Mouse (Mus musculus): Measurements from ENCODE around the gene Slc34a3. TPM values are rescaled to one million over a fixed set of nuclear protein-coding genes. Genes with fewer than 3 reads are reported as not detected.

The Slc34a3 gene
- polyA plus RNA-seq, 1 experiment from 2014 or later = not detected

DNA sequence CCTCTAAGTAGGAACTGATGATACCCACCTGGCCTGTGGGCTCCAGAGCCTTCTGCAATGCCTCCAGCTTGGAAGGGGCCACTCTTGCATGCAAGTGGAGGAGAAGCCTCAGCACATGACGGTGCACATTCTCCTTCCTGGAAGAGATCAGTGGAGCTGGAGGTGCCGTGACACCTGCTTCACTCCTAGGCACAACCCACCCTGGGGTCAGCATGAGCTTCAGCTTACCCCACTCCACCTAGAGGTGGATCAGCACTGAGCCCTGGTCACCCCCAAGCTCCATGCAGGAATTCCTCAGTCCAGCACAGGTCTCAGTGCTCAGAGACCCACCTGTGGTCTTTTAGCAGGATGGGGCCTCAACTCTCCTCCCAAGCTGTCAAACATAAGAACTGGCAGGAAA is 33.5 kb downstream of the Slc34a3 start:
- no peaks in the 10 kb centered on the region for H3K9me3 ChIP-seq
- H3K9ac ChIP-seq (replicated peaks) = no peak overlapping the region
- WGBS = 83% methylated on average over 2 of the region's 2 CpGs
- H3K4me3 ChIP-seq = no peak overlapping the region
- H3K4me2 ChIP-seq (replicated peaks) = no peak overlapping the region
- no peak overlapping the region for H3K27ac ChIP-seq (replicated peaks)
- ATAC-seq (replicated peaks) = no peak
- H3K4me1 ChIP-seq = no peaks in the 10 kb centered on the region
- H3K27me3 ChIP-seq = peaks cover 12% of the 10 kb centered on the region
- peaks cover 60% of the 10 kb centered on the region for H3K36me3 ChIP-seq

DNA sequence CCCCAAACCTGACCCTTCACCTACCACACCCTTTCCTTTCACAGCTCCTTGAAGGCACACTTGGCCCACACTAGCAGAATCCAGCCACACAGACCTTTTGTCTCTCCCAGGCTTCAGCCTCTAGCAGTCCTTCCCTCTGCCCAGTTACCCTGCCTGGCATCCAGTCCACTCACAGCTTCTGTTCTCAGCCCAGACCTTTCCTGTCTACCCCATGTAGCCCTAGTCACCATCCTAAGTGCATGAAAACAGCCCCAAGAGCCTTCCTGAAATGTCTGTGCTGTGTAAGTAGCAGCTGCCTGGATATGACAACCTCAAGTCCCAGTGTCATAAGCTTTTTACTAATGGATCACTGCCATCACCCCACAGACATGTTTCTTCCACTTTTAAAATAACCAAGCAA is 36.2 kb downstream of the Slc34a3 start:
- no peak overlapping the region for H3K27ac ChIP-seq (replicated peaks)
- peaks cover 36% of the 10 kb centered on the region for H3K36me3 ChIP-seq
- H3K4me3 ChIP-seq = no peak overlapping the region
- H3K4me1 ChIP-seq = 0 out of 2 replicates have a peak, but pooled peaks cover 3% of the 10 kb centered on the region
- no peaks in the 10 kb centered on the region for H3K9me3 ChIP-seq
- ATAC-seq (replicated peaks) = no peak
- no peak overlapping the region for H3K9ac ChIP-seq (replicated peaks)
- H3K4me2 ChIP-seq (replicated peaks) = no peak overlapping the region
- peaks cover 29% of the 10 kb centered on the region for H3K27me3 ChIP-seq

DNA sequence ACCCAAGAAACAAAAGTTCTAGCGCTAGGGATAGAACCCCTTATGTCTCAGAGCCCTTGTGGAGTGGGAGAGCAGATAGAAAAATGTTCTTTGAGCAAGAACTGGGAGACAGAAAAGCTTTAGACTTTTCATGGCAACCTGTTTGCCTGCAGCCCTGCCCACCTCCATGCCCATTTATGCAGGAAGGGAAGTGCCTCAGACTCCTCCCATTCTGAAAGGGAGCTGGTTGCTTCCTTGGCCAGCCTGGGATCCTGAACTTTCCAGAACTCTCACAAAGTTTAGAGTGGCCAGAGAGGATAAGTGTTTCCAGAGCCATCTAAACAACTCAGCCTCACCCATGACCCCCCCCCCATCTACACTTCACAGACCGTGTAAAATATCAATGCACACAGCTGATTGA is 37.0 kb downstream of the Slc34a3 start:
- no peak for ATAC-seq (replicated peaks)
- Histone ChIP-seq H3K27ac (replicated peaks) (no peak overlapping the region), H3K36me3 (peaks cover 29% of the 10 kb centered on the region), H3K4me1 (0 out of 2 replicates have a peak, but pooled peaks cover 3% of the 10 kb centered on the region), H3K9ac (replicated peaks) (no peak overlapping the region), H3K9me3 (no peaks in the 10 kb centered on the region), H3K27me3 (peaks cover 29% of the 10 kb centered on the region), H3K4me3 (no peak overlapping the region), H3K4me2 (replicated peaks) (no peak overlapping the region)
- 12% methylated on average over 2 of the region's 2 CpGs for WGBS

DNA sequence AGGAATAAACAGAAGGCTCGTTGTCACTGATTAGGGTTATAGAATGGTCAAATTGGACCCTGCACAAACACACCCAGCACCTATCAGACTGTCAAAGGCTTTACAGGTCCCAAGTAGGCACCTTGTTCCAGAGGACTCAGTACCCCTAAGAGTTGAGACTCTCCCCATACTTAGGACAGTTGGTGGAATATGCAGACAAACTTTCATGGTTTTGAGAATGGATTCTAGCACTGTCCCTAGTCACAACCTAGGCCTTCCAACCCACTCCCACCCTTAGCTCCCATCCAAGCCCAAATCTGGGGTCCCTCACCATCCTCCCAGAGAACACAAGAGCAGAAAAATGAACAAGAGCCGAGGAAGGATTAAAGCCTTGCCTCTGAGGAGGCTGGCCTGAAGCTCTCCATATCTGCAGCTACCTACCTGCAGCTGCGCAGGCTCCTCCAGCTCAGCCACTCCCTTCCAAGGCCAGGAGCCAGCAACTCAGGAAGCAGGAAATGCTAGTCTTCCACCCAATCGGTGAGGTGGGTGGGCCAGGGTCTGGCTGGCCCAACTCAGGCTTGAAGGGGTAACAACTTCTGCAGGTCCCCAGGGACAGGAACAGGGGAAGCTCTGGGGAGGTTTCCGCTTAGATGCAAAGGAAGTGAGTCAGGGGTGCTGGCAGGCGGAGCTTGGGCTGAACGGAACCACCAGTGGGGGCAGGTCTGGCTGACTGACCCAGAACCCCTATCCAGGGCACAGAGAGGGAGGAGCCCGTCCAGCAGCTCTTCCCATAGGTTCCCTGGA is 37.8 kb downstream of the Slc34a3 start, which contains the start of gene Tor4a:
Gene Tor4a, minus strand, starts transcription at position 715 of the 783 bp plus-strand sequence.
- no peak for ATAC-seq (replicated peaks)
- Histone ChIP-seq H3K36me3 (peaks cover 23% of the 10 kb centered on the region), H3K27me3 (peaks cover 29% of the 10 kb centered on the region), H3K4me1 (0 out of 2 replicates have a peak, but pooled peaks cover 3% of the 10 kb centered on the region), H3K27ac (replicated peaks) (no peak within 1 kb of the TSS), H3K4me2 (replicated peaks) (no peak within 1 kb of the TSS), H3K9ac (replicated peaks) (no peak within 1 kb of the TSS), H3K4me3 (no peak within 1 kb of the TSS), H3K9me3 (no peaks in the 10 kb centered on the region)
- WGBS = 15% methylated on average over 8 of the region's 8 CpGs

DNA sequence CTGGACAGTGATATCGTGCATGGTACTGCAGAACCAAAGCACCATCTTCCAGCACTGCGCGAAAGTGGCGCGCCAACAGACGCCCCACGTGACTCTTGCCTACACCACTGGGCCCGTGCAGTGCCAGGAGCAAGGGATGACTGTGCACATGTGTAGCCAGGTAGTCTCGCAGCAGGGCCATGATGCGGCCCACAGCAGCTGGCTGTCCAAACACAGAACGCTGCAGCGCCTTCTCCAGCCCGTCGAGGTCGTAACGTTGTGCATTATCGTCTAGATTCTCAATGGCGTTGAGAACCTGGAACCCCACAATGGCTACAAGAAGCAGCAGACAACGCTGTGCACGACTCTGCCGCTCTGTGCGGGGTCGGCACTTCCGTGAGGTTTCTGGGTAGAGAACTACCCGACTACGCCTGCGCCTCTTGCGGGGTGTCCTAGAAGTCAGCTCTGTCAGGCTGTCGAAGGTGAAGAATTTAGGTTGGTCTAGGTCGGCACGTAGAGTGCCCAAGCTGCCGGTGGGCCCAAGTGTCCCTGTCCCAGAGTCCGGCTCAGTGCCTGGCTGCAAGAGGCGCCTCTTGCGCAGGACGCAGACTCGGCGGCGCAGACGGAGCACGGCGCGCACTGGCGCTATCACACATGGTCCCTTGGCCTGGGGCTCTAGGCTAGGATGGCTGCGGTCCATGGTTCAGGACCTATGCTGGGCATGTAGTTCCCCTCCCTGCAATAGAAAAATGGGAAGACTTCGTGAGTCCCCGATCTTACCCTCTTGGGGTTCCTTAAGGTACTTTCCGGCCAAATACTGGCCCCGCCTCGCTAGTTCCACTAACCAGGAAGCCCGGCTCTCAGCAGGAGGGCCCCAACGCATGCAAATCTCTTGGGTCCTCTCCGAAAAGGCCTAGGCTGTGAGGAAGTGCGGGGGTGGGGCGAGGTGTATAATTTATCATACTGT is 38.7 kb downstream of the Slc34a3 start:
- WGBS = 23% methylated on average over 55 of the region's 55 CpGs
- Histone ChIP-seq H3K27me3 (peaks cover 29% of the 10 kb centered on the region), H3K4me3 (no peak overlapping the region), H3K4me2 (replicated peaks) (no peak overlapping the region), H3K27ac (replicated peaks) (no peak overlapping the region), H3K4me1 (0 out of 2 replicates have a peak, but pooled peaks cover 3% of the 10 kb centered on the region), H3K36me3 (peaks cover 14% of the 10 kb centered on the region), H3K9me3 (no peaks in the 10 kb centered on the region), H3K9ac (replicated peaks) (no peak overlapping the region)
- ATAC-seq (replicated peaks) = no peak

DNA sequence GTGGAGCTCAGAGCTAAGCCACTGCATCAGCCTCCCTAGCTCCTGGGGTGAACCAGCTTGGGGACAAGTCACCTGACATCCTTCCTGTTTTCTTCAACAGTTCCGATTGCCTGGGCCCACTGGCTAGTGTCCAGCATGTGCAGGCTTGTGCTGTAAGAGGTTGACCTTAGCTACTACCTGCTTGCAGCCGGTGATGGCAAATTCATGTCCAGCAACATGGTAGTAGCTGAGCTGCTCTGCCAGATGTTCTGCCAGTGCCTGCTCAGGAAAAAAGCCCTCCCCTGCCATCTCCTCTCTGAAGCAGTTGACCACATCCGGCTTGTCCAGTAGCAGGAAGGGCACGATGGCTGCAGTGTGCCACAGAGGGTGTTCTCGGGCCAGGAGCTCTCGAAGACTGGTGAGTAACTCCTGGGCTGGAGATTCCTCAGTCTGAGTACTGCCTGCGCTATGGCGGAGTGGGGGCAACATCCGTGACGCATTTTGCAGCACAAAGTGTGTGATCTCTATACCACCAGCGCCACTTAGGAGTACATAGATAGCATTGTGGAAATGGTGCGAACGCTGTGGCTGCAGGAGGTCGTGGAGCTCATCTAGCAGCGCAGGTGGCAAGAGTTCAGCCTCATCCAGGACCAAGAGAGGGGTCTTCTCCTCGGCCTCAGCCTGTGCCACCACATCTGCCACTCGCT is 39.5 kb downstream of the Slc34a3 start:
- ATAC-seq (replicated peaks) = no peak
- Histone ChIP-seq H3K4me1 (0 out of 2 replicates have a peak, but pooled peaks cover 3% of the 10 kb centered on the region), H3K9me3 (no peaks in the 10 kb centered on the region), H3K27ac (replicated peaks) (no peak overlapping the region), H3K4me2 (replicated peaks) (no peak overlapping the region), H3K4me3 (no peak overlapping the region), H3K36me3 (peaks cover 6% of the 10 kb centered on the region), H3K9ac (replicated peaks) (no peak overlapping the region), H3K27me3 (peaks cover 29% of the 10 kb centered on the region)
- WGBS = 88% methylated on average over 17 of the region's 17 CpGs

DNA sequence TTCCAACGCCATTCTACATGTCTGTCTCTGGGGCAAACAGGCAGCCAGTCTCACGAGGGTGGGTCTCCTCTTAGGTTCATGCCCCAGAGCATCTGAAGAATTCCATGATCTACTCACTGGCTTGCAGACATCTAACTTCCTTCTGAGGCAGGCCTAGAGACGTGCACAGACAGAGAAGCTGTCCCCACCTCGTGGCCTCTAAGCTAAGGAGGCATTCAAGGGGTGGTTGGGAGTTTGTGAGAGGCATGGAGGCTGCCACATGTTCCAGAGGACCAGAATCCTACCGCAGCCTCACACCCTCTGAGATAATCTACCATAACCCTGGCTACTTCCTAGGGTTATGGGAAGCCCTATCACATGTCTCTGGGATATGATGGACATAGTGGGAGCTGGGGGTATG is 40.2 kb downstream of the Slc34a3 start:
- 84% methylated on average over 5 of the region's 5 CpGs for WGBS
- no peak for ATAC-seq (replicated peaks)

DNA sequence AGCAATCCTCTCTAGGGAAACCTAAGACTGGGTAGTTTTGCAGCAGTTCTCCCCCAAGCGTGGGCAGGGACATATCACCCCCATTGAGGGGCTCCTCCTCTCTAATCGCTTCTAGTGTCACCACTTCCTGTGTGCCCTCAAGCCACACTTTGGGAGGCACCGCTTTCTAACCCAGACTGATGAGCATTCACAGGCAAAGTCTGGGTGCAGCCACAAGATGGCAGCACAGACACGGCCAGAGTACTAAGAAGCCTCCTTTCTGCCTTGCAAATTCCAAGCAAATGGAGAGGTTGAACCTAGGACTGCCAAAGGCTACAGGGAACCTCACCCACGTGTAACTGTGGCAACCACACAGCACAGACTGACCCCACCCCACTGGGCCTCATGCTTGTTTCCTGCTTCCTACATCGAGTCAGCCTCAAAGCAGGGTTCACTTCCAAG is 40.8 kb downstream of the Slc34a3 start:
- Histone ChIP-seq H3K9ac (replicated peaks) (no peak overlapping the region), H3K27me3 (peaks cover 29% of the 10 kb centered on the region), H3K4me1 (0 out of 2 replicates have a peak, but pooled peaks cover 3% of the 10 kb centered on the region), H3K9me3 (no peaks in the 10 kb centered on the region), H3K27ac (replicated peaks) (no peak overlapping the region), H3K36me3 (no peaks in the 10 kb centered on the region; the same call in 1 of the 2 replicates), H3K4me3 (no peak overlapping the region), H3K4me2 (replicated peaks) (no peak overlapping the region)
- peak; percentile 85 for ATAC-seq (replicated peaks)
- 6% methylated on average over 6 of the region's 6 CpGs for WGBS

More for the DNA sequence above, 40.2 kb downstream of the Slc34a3 start:
- no peak overlapping the region for H3K4me3 ChIP-seq
- no peak overlapping the region for H3K27ac ChIP-seq (replicated peaks)
- no peaks in the 10 kb centered on the region for H3K9me3 ChIP-seq
- peaks cover 29% of the 10 kb centered on the region for H3K27me3 ChIP-seq
- H3K9ac ChIP-seq (replicated peaks) = no peak overlapping the region
- H3K36me3 ChIP-seq = peaks cover 2% of the 10 kb centered on the region; the same call in 1 of the 2 replicates
- no peak overlapping the region for H3K4me2 ChIP-seq (replicated peaks)
- H3K4me1 ChIP-seq = 0 out of 2 replicates have a peak, but pooled peaks cover 3% of the 10 kb centered on the region

DNA sequence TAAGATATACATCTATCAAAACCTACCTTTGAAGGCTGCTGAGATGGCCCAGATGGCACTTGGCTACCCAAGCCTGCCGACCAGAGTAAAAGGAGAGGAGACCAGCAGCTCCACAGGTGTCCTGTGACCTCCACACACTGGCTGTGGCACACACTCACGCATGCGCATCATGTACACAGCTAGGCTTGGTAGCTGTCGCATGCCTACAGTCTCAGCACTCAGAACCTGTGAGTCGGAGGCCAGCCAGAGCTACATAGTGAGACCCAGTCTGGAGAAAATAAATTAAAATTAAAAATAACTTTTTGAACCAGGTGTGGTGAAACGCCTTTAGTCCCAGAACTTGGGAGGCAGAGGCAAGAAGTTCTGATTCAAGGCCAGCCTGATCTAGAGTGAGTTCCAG is 46.3 kb downstream of the Slc34a3 start:
- no peak for ATAC-seq (replicated peaks)

DNA sequence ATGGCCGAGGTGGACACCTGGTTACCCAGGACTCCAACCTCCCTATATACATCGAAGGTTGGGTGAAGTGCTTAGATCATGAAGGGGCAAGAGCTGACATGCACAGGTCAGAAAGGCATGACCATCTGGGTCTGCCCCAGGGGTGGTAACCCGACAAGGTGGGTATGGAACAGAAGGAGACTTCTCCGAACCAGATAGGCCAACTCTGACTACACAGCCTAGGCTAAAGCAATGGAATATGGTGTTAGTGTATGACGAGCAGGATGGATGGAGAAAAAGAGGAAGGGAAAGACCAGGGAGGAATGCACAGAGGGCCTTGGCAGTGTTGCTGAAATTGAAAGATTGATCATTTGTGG is 47.6 kb downstream of the Slc34a3 start:
- H3K9me3 ChIP-seq = no peaks in the 10 kb centered on the region

More for the DNA sequence above, 46.3 kb downstream of the Slc34a3 start:
- Histone ChIP-seq H3K36me3 (no peaks in the 10 kb centered on the region), H3K9me3 (no peaks in the 10 kb centered on the region), H3K27ac (replicated peaks) (no peak overlapping the region), H3K27me3 (no peaks in the 10 kb centered on the region), H3K4me3 (no peak overlapping the region), H3K4me2 (replicated peaks) (no peak overlapping the region), H3K4me1 (peaks cover 39% of the 10 kb centered on the region), H3K9ac (replicated peaks) (no peak overlapping the region)
- WGBS = 86% methylated on average over 6 of the region's 6 CpGs

More for the DNA sequence above, 47.6 kb downstream of the Slc34a3 start:
- peak overlapping the region; percentile 73 for H3K4me2 ChIP-seq (replicated peaks)
- peaks cover 50% of the 10 kb centered on the region for H3K4me1 ChIP-seq
- H3K36me3 ChIP-seq = no peaks in the 10 kb centered on the region
- WGBS = 29% methylated on average over 5 of the region's 5 CpGs
- peak overlapping the region; percentile 53 for H3K4me3 ChIP-seq
- H3K27me3 ChIP-seq = no peaks in the 10 kb centered on the region
- peak overlapping the region; percentile 71; the same call in 1 of the 2 replicates for H3K9ac ChIP-seq (replicated peaks)
- peak overlapping the region; percentile 95 for H3K27ac ChIP-seq (replicated peaks)
- no peak; the same call in 1 of the 2 replicates for ATAC-seq (replicated peaks)
